Mouse (Mus musculus): ENCODE measurements around the gene Zfp953. TPM values are rescaled to one million over a fixed set of nuclear protein-coding genes. Genes with fewer than 3 reads are reported as not detected.
"Not testable (repeated sequence)": the region's sequence is repeated elsewhere in the genome, so short reads cannot be mapped to it uniquely, and the experiment has no call there.

The Zfp953 gene
- polyA plus RNA-seq (2016; fragmentation: Nextera tagmentation; extraction: Ambion mirVana) = 0.94 and 0.96 TPM in 2 replicates

GRCm38 (mm10) chr13:67360131-67360744 is at the start of gene Zfp953, which contains the start of gene Gm28044:
Gene Zfp953, minus strand, starts transcription at chr13:67360605.
Gene Gm28044, minus strand, starts transcription at chr13:67360536.
- Histone ChIP-seq H3K4me1 (no peaks in the 10 kb centered on the region), H3K27ac (no peak within 1 kb of the TSS), H3K9me3 (no peaks in the 10 kb centered on the region), H3K4me3 (peak within 1 kb of the TSS; percentile 75), H3K4me2 (replicated peaks) (peak within 1 kb of the TSS; percentile 71), H3K27me3 (no peaks in the 10 kb centered on the region), H3K36me3 (no peaks in the 10 kb centered on the region), H3K9ac (peak within 1 kb of the TSS; percentile 59)
- under 1% methylated on average over 15 of the region's 15 CpGs for WGBS
- peak; percentile 87 for ATAC-seq (ENCODE audit: insufficient number of reproducible peaks, insufficient read depth, low FRiP score, low TSS enrichment)

- 6% methylated on average over 14 of the region's 16 CpGs for WGBS
- H3K4me1 ChIP-seq, H3K27me3 ChIP-seq, H3K9me3 ChIP-seq, H3K27ac ChIP-seq, H3K36me3 ChIP-seq: not testable (repeated sequence)
- ATAC-seq (ENCODE audit: insufficient number of reproducible peaks, insufficient read depth, low FRiP score, low TSS enrichment) = peak; percentile 94
- peak within 1 kb of the TSS; percentile 55 for H3K4me2 ChIP-seq (replicated peaks)
- H3K9ac ChIP-seq = peak within 1 kb of the TSS; percentile 60
- H3K4me3 ChIP-seq = peak within 1 kb of the TSS; percentile 65
Observed at GRCm38 (mm10) chr13:67399183-67399903, 38.9 kb upstream of the Zfp953 start, which contains the start of gene Zfp429. Gene Zfp429, minus strand, starts transcription at chr13:67399819.

DNA sequence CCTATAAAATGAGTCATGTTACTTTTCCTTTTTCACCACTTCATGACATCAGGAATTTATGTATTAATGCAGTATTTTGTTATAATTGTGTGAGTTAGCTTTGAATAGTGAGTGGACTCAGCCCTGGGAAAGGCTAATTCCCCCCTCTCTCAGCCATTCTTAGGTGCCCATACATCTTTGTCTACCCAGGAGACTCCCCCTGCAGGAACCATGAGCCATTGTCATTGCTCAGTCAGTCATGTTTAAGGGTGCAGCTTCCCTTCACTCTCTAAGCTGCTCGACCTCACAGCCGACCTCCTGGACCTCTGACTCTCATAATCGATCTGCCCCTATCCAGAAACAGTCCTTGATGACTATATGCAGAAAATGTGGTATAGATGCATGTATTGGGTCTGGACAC is 15.8 kb upstream of the Zfp953 start:
- H3K4me3 ChIP-seq; H3K36me3 ChIP-seq; H3K9me3 ChIP-seq; ATAC-seq (ENCODE audit: insufficient number of reproducible peaks, insufficient read depth, low FRiP score, low TSS enrichment); H3K27ac ChIP-seq; H3K4me1 ChIP-seq; H3K9ac ChIP-seq; H3K4me2 ChIP-seq (replicated peaks); H3K27me3 ChIP-seq: not testable (repeated sequence)
- 81% methylated on average over 3 of the region's 3 CpGs for WGBS

- peak within 1 kb of the TSS; percentile 43 for H3K4me3 ChIP-seq
- H3K4me2 ChIP-seq (replicated peaks) = peak within 1 kb of the TSS; percentile 54
- H3K36me3 ChIP-seq, H3K27me3 ChIP-seq, H3K27ac ChIP-seq, H3K9me3 ChIP-seq, H3K4me1 ChIP-seq, H3K9ac ChIP-seq: not testable (repeated sequence)
- WGBS = 16% methylated on average over 14 of the region's 15 CpGs
- peak; percentile 96 for ATAC-seq (ENCODE audit: insufficient number of reproducible peaks, insufficient read depth, low FRiP score, low TSS enrichment)
Observed at GRCm38 (mm10) chr13:67375050-67375911, 14.9 kb upstream of the Zfp953 start, which contains the start of the genes Gm28041 and Zfp456. Gene Gm28041, minus strand, starts transcription at chr13:67375733. Gene Zfp456, minus strand, starts transcription at chr13:67375810.

DNA sequence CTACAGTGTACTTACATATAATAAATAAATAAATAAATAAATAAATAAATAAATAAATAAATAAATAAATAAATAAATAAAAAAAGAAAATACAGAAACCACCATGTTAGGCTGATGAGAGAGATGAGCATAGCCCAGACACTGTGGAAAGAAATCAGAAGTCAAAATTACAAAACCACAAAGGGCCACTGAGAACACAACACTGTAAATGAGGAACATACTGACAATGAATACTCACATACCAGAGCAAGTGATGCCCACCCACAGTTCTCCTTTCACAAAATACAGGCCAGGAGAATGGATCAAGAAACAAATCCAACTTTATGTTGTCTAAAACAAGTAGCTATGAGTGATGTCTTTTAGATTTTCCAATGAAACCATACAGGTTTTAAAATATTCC is 8.6 kb downstream of the Zfp953 start:
- no peaks in the 10 kb centered on the region for H3K9me3 ChIP-seq
- H3K4me1 ChIP-seq = no peaks in the 10 kb centered on the region
- H3K9ac ChIP-seq = no peak overlapping the region
- H3K4me2 ChIP-seq (replicated peaks) = no peak overlapping the region
- no peaks in the 10 kb centered on the region for H3K36me3 ChIP-seq
- no peak overlapping the region for H3K4me3 ChIP-seq
- no peaks in the 10 kb centered on the region for H3K27me3 ChIP-seq
- H3K27ac ChIP-seq = no peak overlapping the region
- ATAC-seq (ENCODE audit: insufficient number of reproducible peaks, insufficient read depth, low FRiP score, low TSS enrichment) = no peak

GRCm38 (mm10) chr13:67343422-67343821 is 17.0 kb downstream of the Zfp953 start:
- Histone ChIP-seq H3K27ac (no peak overlapping the region), H3K9me3 (no peaks in the 10 kb centered on the region), H3K36me3 (0 out of 2 replicates have a peak, but pooled peaks cover 5% of the 10 kb centered on the region), H3K9ac (no peak overlapping the region), H3K4me2 (replicated peaks) (no peak overlapping the region), H3K27me3 (no peaks in the 10 kb centered on the region), H3K4me3 (no peak overlapping the region), H3K4me1 (no peaks in the 10 kb centered on the region)
- ATAC-seq (ENCODE audit: insufficient number of reproducible peaks, insufficient read depth, low FRiP score, low TSS enrichment) = no peak
- WGBS = 89% methylated on average over 2 of the region's 2 CpGs

DNA sequence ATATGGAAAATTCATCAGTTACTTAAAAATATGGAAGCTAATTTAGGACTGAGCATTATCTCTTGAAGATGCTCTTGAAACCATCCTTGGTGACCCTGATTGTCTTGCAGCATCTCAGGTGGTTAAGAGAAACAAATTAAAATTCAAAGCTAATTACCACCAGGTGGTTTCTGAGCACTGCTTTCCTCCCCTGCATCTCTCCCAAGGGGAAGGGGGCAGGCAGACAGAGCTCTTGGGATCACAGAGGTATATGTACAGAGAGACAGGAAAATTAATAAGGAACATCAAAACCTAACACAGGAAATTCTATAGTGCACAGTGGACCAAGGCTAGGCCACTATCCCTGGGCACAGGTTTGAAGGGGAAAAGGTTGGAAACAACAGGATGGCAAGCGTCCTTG is 27.5 kb downstream of the Zfp953 start:
- Histone ChIP-seq H3K4me1 (no peaks in the 10 kb centered on the region), H3K4me2 (replicated peaks) (peak overlapping the region; percentile 68), H3K36me3 (no peaks in the 10 kb centered on the region), H3K9ac (peak overlapping the region; percentile 61; the same call in 1 of the 2 replicates), H3K9me3 (no peaks in the 10 kb centered on the region), H3K27me3 (no peaks in the 10 kb centered on the region), H3K4me3 (peak overlapping the region; percentile 56), H3K27ac (0 out of 2 replicates have a peak overlapping the region, but pooled peaks have one; percentile 41)
- no peak for ATAC-seq (ENCODE audit: insufficient number of reproducible peaks, insufficient read depth, low FRiP score, low TSS enrichment)
- WGBS = 59% methylated on average over 1 of the region's 1 CpGs

DNA sequence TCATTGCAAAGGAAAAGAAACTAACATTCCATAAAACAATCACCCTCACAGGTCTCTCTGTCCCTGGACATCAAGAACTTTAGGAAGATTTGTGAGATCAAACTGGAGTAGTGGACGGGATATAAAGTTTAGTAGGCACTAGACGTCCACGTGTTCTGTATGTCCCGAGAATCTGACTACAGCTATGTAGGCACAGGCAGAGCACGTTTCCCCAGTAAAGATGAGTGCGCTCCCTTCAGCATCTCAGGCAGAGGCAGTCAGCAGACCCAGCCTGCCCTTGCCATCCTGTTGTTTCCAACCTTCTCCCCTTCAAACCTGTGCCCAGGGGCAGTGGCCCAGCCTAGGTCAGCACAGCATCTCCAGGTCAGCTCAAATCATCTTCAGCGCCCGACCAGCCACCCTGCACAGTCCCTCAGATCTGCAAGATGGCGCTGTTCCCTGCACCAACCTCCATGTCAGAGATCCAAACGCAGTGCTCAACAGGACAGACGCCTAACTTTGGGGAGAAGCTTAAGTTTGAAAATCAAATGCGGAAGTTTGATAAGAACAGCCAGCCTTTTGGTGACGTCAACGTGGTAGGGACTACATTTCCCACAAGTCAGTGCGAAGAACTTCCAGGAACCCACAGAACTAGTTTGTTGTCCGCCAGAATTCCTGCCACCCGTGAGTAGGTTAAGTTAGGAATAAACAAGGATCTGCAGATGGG is 28.2 kb downstream of the Zfp953 start, which contains the start of gene Zfp595:
Gene Zfp595 (minus strand): TSS at position 552 of the 706 bp plus-strand sequence.
- peak within 1 kb of the TSS; percentile 41; the same call in 1 of the 2 replicates for H3K27ac ChIP-seq

DNA sequence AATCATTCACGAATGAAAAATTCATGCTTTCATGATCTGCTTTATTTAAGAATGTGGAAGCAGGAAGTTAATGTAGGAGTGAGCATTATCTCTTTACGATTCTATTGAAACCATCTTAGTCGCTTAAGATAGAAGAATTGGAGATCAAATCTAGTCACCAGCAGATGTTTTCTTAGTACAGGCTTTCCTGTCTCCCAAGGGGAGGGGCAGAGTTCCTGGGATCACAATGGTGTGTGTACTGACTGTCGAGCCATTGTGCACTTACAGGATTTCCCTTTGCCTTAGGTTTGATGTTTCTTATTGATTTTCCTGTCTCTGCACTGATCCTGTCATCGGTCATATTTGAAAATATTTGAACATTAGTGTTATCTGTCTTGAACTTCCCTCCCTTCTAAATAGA is 53.7 kb downstream of the Zfp953 start:
- Histone ChIP-seq H3K27me3 (no peaks in the 10 kb centered on the region), H3K4me3 (peak overlapping the region; percentile 72), H3K4me2 (replicated peaks) (peak overlapping the region; percentile 91), H3K27ac (no peak overlapping the region), H3K36me3 (no peaks in the 10 kb centered on the region), H3K4me1 (no peaks in the 10 kb centered on the region), H3K9me3 (no peaks in the 10 kb centered on the region), H3K9ac (no peak overlapping the region; the same call in 1 of the 2 replicates)
- WGBS = 33% methylated on average over 5 of the region's 5 CpGs
- peak; percentile 52; the same call in 1 of the 2 replicates for ATAC-seq (ENCODE audit: insufficient number of reproducible peaks, insufficient read depth, low FRiP score, low TSS enrichment)

More for the DNA sequence above, 28.2 kb downstream of the Zfp953 start, which contains the start of gene Zfp595:
- Histone ChIP-seq H3K4me1 (no peaks in the 10 kb centered on the region), H3K9ac (peak within 1 kb of the TSS; percentile 61), H3K4me3 (peak within 1 kb of the TSS; percentile 56), H3K27me3 (no peaks in the 10 kb centered on the region), H3K9me3 (no peaks in the 10 kb centered on the region), H3K4me2 (replicated peaks) (peak within 1 kb of the TSS; percentile 68), H3K36me3 (no peaks in the 10 kb centered on the region)
- ATAC-seq (ENCODE audit: insufficient number of reproducible peaks, insufficient read depth, low FRiP score, low TSS enrichment) = peak; percentile 86
- 17% methylated on average over 17 of the region's 17 CpGs for WGBS

GRCm38 (mm10) chr13:67305822-67306672 is 54.4 kb downstream of the Zfp953 start, which contains the start of gene Zfp457:
Gene Zfp457, minus strand, starts transcription at chr13:67306485.
- Histone ChIP-seq H3K27me3 (no peaks in the 10 kb centered on the region), H3K4me1 (no peaks in the 10 kb centered on the region), H3K4me3 (peak within 1 kb of the TSS; percentile 72), H3K4me2 (replicated peaks) (peak within 1 kb of the TSS; percentile 91), H3K36me3 (no peaks in the 10 kb centered on the region), H3K9ac (peak within 1 kb of the TSS; percentile 84), H3K27ac (no peak within 1 kb of the TSS), H3K9me3 (no peaks in the 10 kb centered on the region)
- ATAC-seq (ENCODE audit: insufficient number of reproducible peaks, insufficient read depth, low FRiP score, low TSS enrichment) = peak; percentile 98
- WGBS = 12% methylated on average over 16 of the region's 16 CpGs
